Mouse (Mus musculus) hindbrain, embryonic 11.5 days (tissue): ENCODE results near the gene Cdc34. TPM values are rescaled to one million over a fixed set of nuclear protein-coding genes. Genes with fewer than 3 reads are reported as not detected.

ENCODE experiments used
- ATAC-seq: fragments of 200-750 bp; cut with Nextera tagmentation; 2 replicates; pipeline ENCODE4 v1.8.0; 2017; ENCODE audit warnings: mild to moderate bottlenecking, moderate TSS enrichment, moderate library complexity; ENCODE audit not compliant: low FRiP score
- DNase-seq: peaks from one replicate; pipeline ENCODE4 v3.0.0-alpha.2; 2015; ENCODE audit warnings: low spot score
- H3K27ac ChIP-seq: fragments of 300-500 bp; sonication (generic); 2 replicates; pipeline ENCODE4 v1.5.1; 2014; ENCODE audit warnings: mild to moderate bottlenecking, low read depth, low read length
- H3K27me3 ChIP-seq: fragments of 300-500 bp; sonication (generic); 2 replicates; pipeline ENCODE4 v1.6.1; 2014; ENCODE audit warnings: mild to moderate bottlenecking, low read length, moderate library complexity, mixed read lengths; ENCODE audit not compliant: control insufficient read depth, insufficient read depth
- H3K36me3 ChIP-seq: fragments of 300-500 bp; sonication (generic); 2 replicates; pipeline ENCODE4 v1.6.1; 2014; ENCODE audit warnings: mild to moderate bottlenecking, low read length, moderate library complexity, mixed read lengths; ENCODE audit not compliant: control insufficient read depth, insufficient read depth
- H3K4me1 ChIP-seq: fragments of 300-500 bp; sonication (generic); replicated peaks from 2 replicates; pipeline ENCODE4 v1.6.1; 2014; ENCODE audit warnings: low read length, mixed read lengths; ENCODE audit not compliant: control insufficient read depth, insufficient read depth
- H3K4me2 ChIP-seq: fragments of 300-500 bp; sonication (generic); replicated peaks from 2 replicates; pipeline ENCODE4 v1.6.1; 2014; ENCODE audit warnings: mild to moderate bottlenecking, low read depth, low read length
- H3K4me3 ChIP-seq: fragments of 300-500 bp; sonication (generic); 2 replicates; pipeline ENCODE4 v1.5.1; 2014; ENCODE audit warnings: low read depth, low read length
- H3K9ac ChIP-seq: fragments of 300-500 bp; sonication (generic); 2 replicates; pipeline ENCODE4 v1.6.1; 2014; ENCODE audit warnings: low read depth, low read length
- H3K9me3 ChIP-seq: fragments of 300-500 bp; sonication (generic); 2 replicates; pipeline ENCODE4 v1.6.1; 2016; ENCODE audit warnings: low read length; ENCODE audit not compliant: control insufficient read depth
- WGBS: fragments of 180-500 bp; shearing (Covaris S2); extraction: QIAGEN DNeasy Blood & Tissue Kit; methylation state at CpG from one replicate; pipeline ENCODE4 v1.1.7; 2014; 5-methylcytosine and 5-hydroxymethylcytosine counted together
- polyA plus RNA-seq: library from polyadenylated mRNA; unstranded; fragments of >200 nt; fragmentation: Nextera tagmentation; extraction: Ambion mirVana; gene quantifications from 2 replicates; pipeline ENCODE4 v1.2.1, GENCODE M21; 2014

Cdc34 gene
- polyA plus RNA-seq, 1 experiment from 2014 or later: 153 TPM

GRCm38 (mm10) chr10:79705951-79706350, 24.0 kb downstream of the Cdc34 start:
- Histone ChIP-seq H3K9ac (no peak overlapping the region), H3K36me3 (peaks cover 10% of the 10 kb centered on the region), H3K4me2 (peak overlapping the region; percentile 88), H3K9me3 (no peaks in the 10 kb centered on the region), H3K4me3 (peak overlapping the region; percentile 8), H3K27ac (no peak overlapping the region), H3K4me1 (peaks cover 5% of the 10 kb centered on the region), H3K27me3 (no peaks in the 10 kb centered on the region)
- DNase-seq (no peak), ATAC-seq (no peak)
- 77% methylated on average over 5 of the region's 5 CpGs for WGBS

- no peak for ATAC-seq
- H3K4me1 ChIP-seq: peaks cover 5% of the 10 kb centered on the region
- WGBS: 83% methylated on average over 5 of the region's 5 CpGs
- no peaks in the 10 kb centered on the region for H3K9me3 ChIP-seq
- no peaks in the 10 kb centered on the region for H3K27me3 ChIP-seq
- H3K27ac ChIP-seq: no peak overlapping the region
- H3K4me2 ChIP-seq: peak overlapping the region; percentile 19
- peak overlapping the region; percentile 8; the same call in 1 of the 2 replicates for H3K4me3 ChIP-seq
- no peak for DNase-seq
- peaks cover 12% of the 10 kb centered on the region for H3K36me3 ChIP-seq
- no peak overlapping the region for H3K9ac ChIP-seq
Measured at GRCm38 (mm10) chr10:79706406-79707094, 24.6 kb downstream of the Cdc34 start.

GRCm38 (mm10) chr10:79707162-79707561, 25.2 kb downstream of the Cdc34 start:
- Histone ChIP-seq H3K4me3 (no peak overlapping the region), H3K4me2 (0 out of 2 replicates have a peak overlapping the region, but pooled peaks have one; percentile 19), H3K27me3 (no peaks in the 10 kb centered on the region), H3K9ac (no peak overlapping the region), H3K4me1 (peaks cover 5% of the 10 kb centered on the region), H3K9me3 (no peaks in the 10 kb centered on the region), H3K27ac (no peak overlapping the region), H3K36me3 (peaks cover 12% of the 10 kb centered on the region)
- WGBS: 65% methylated on average over 1 of the region's 1 CpGs
- ATAC-seq (no peak), DNase-seq (no peak)

- no peak for DNase-seq
- no peak overlapping the region for H3K4me2 ChIP-seq
- H3K9me3 ChIP-seq: no peaks in the 10 kb centered on the region
- no peak for ATAC-seq
- H3K4me1 ChIP-seq: peaks cover 5% of the 10 kb centered on the region
- peaks cover 12% of the 10 kb centered on the region for H3K36me3 ChIP-seq
- H3K27ac ChIP-seq: no peak overlapping the region
- H3K9ac ChIP-seq: no peak overlapping the region
- 73% methylated on average over 4 of the region's 4 CpGs for WGBS
- H3K4me3 ChIP-seq: no peak overlapping the region
- H3K27me3 ChIP-seq: no peaks in the 10 kb centered on the region
Measured at GRCm38 (mm10) chr10:79707759-79708158, 25.8 kb downstream of the Cdc34 start.

GRCm38 (mm10) chr10:79708668-79709067, 26.7 kb downstream of the Cdc34 start:
- Histone ChIP-seq H3K4me2 (no peak overlapping the region), H3K36me3 (peaks cover 12% of the 10 kb centered on the region), H3K9ac (0 out of 2 replicates have a peak overlapping the region, but pooled peaks have one; percentile 11), H3K9me3 (no peaks in the 10 kb centered on the region), H3K4me1 (peaks cover 5% of the 10 kb centered on the region), H3K4me3 (no peak overlapping the region), H3K27ac (no peak overlapping the region), H3K27me3 (no peaks in the 10 kb centered on the region)
- no peak for ATAC-seq
- 93% methylated on average over 21 of the region's 21 CpGs for WGBS
- DNase-seq: no peak

GRCm38 (mm10) chr10:79709307-79709706, 27.3 kb downstream of the Cdc34 start:
- Histone ChIP-seq H3K4me3 (no peak overlapping the region), H3K9ac (no peak overlapping the region), H3K27me3 (no peaks in the 10 kb centered on the region), H3K4me1 (peaks cover 5% of the 10 kb centered on the region), H3K4me2 (no peak overlapping the region), H3K36me3 (peaks cover 12% of the 10 kb centered on the region), H3K9me3 (no peaks in the 10 kb centered on the region), H3K27ac (no peak overlapping the region)
- ATAC-seq: no peak
- WGBS: 89% methylated on average over 7 of the region's 7 CpGs
- DNase-seq: no peak

- Histone ChIP-seq H3K27ac (no peak overlapping the region), H3K9ac (no peak overlapping the region), H3K36me3 (peaks cover 12% of the 10 kb centered on the region), H3K9me3 (no peaks in the 10 kb centered on the region), H3K4me1 (no peaks in the 10 kb centered on the region), H3K27me3 (peaks cover 23% of the 10 kb centered on the region), H3K4me3 (no peak overlapping the region), H3K4me2 (no peak overlapping the region)
- peak; percentile 28 for DNase-seq
- ATAC-seq: peak; percentile 6; the same call in 1 of the 2 replicates
- 76% methylated on average over 1 of the region's 1 CpGs for WGBS
Measured at GRCm38 (mm10) chr10:79712029-79712428, 30.0 kb downstream of the Cdc34 start.

- H3K4me2 ChIP-seq: no peak overlapping the region
- no peak overlapping the region for H3K9ac ChIP-seq
- H3K27me3 ChIP-seq: peaks cover 29% of the 10 kb centered on the region
- DNase-seq (peak; percentile 88), ATAC-seq (peak; percentile 39; the same call in 1 of the 2 replicates)
- H3K9me3 ChIP-seq: no peaks in the 10 kb centered on the region
- H3K36me3 ChIP-seq: peaks cover 12% of the 10 kb centered on the region
- WGBS: 7% methylated on average over 5 of the region's 6 CpGs
- no peaks in the 10 kb centered on the region for H3K4me1 ChIP-seq
- no peak overlapping the region for H3K27ac ChIP-seq
- no peak overlapping the region for H3K4me3 ChIP-seq
Measured at GRCm38 (mm10) chr10:79712499-79713126, 30.6 kb downstream of the Cdc34 start.

- no peaks in the 10 kb centered on the region for H3K4me1 ChIP-seq
- H3K27ac ChIP-seq: no peak overlapping the region
- WGBS: 33% methylated on average over 1 of the region's 1 CpGs
- H3K9me3 ChIP-seq: no peaks in the 10 kb centered on the region
- no peak overlapping the region for H3K9ac ChIP-seq
- H3K4me3 ChIP-seq: no peak overlapping the region
- no peak for DNase-seq
- peaks cover 12% of the 10 kb centered on the region for H3K36me3 ChIP-seq
- no peak for ATAC-seq
- H3K4me2 ChIP-seq: no peak overlapping the region
- peaks cover 34% of the 10 kb centered on the region for H3K27me3 ChIP-seq
Measured at GRCm38 (mm10) chr10:79713163-79713562, 31.2 kb downstream of the Cdc34 start.
